Mouse (Mus musculus): Measurements from ENCODE around the gene Fscn2. TPM values are rescaled to one million over a fixed set of nuclear protein-coding genes. Genes with fewer than 3 reads are reported as not detected.
"Not testable (repeated sequence)": the region's sequence is repeated elsewhere in the genome, so short reads cannot be mapped to it uniquely, and the experiment has no call there.

Fscn2 gene
- total RNA-seq, 2 experiments from 2014 or later, result not detected

- intact Hi-C loops (cut with DNase I), result no loop called here
- no peak for DNase-seq
These were observed 16.9 kb upstream of the Fscn2 start for GRCm38 (mm10) chr11:120344310-120344920.

- intact Hi-C loops (cut with DNase I), result no loop called here
- peak in 1 of 2 experiments; percentile 43 for DNase-seq
These were observed 16.2 kb upstream of the Fscn2 start for GRCm38 (mm10) chr11:120345067-120345681.

GRCm38 (mm10) chr11:120346383-120347034 lies 14.8 kb upstream of the Fscn2 start:
- intact Hi-C loops (cut with DNase I), result not testable (repeated sequence)
- DNase-seq, result peak; percentile 28 to 33

DNA sequence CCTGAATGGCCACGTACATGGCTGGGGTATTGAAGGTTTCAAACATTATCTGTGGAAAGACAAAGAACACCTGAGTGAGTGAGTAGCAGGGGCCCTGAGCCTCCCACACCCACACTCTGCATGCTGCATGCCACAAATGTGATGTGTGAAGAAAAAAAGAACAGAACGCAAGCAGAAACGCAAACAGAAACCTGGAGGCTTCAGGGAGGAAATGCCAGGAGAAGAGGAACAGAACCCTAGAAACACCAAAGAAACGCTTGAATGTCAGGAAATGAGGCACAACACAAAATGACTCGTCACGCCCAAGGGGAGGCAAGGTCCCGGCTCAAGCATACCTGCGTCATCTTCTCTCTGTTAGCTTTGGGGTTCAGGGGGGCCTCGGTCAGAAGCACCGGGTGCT lies 14.0 kb upstream of the Fscn2 start:
- intact Hi-C loops (cut with DNase I), result no loop called here

DNA sequence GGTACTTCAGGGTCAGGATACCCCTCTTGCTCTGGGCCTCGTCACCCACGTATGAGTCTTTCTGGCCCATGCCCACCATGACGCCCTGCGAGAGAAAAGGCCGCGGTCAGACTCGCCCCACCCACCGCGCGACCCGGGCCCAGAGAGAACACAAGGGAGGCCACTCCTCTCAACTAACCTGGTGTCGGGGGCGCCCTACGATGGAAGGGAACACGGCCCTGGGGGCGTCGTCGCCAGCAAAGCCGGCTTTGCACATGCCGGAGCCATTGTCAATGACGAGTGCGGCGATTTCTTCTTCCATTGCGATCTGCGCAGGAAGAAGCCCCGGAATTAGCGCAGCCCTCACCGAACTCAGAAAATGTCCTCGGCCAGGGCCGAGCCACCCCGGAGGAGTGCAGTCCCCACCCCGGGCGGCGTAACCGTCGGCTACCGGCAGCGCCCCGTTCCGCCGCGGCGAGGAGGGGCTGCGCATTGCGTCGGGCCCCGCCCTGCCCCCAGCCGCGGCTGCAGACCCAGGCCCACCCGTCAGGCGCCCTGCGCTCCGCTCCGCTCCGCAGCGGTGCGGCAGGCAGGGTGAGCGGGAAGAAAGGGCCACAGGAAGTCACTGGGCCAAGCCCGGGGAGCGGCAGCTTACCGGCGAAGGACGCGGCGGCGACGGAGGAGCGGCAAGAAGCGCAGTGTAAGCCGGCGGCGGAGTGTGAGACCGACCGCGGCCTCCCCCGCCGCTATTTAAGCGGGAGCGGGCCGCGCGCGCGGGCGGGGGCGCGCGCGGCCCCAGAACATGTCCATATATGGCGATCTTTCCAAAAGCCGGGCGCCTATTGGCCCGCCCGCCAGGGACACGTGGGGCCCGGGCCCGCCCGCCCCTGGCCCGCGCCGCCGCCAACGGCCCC lies 13.3 kb upstream of the Fscn2 start, which contains the start of gene Actg1:
TSS of gene Actg1 (minus strand) at position 752 of the 893 bp plus-strand sequence.
- intact Hi-C loops (cut with DNase I), result loop anchor here (2.0 kb wide), 1 partner anchor 115 kb away; the partner anchor contains the start of gene Bahcc1
- DNase-seq, result peak; percentile 90 to 93

More for the DNA sequence above, 14.0 kb upstream of the Fscn2 start:
- peak; percentile 46 to 55 for DNase-seq

- DNase-seq, result peak; percentile 78 to 83
- intact Hi-C loops (cut with DNase I), result loop anchor here (2.0 kb wide), 1 partner anchor 116 kb away; the partner anchor contains the start of gene Bahcc1
These were observed 12.5 kb upstream of the Fscn2 start for GRCm38 (mm10) chr11:120348684-120349370.

GRCm38 (mm10) chr11:120349371-120349985 lies 11.9 kb upstream of the Fscn2 start:
- DNase-seq, result peak; percentile 72 to 76
- intact Hi-C loops (cut with DNase I), result loop anchor here (2.0 kb wide), 1 partner anchor 117 kb away; the partner anchor contains the start of gene Bahcc1

DNA sequence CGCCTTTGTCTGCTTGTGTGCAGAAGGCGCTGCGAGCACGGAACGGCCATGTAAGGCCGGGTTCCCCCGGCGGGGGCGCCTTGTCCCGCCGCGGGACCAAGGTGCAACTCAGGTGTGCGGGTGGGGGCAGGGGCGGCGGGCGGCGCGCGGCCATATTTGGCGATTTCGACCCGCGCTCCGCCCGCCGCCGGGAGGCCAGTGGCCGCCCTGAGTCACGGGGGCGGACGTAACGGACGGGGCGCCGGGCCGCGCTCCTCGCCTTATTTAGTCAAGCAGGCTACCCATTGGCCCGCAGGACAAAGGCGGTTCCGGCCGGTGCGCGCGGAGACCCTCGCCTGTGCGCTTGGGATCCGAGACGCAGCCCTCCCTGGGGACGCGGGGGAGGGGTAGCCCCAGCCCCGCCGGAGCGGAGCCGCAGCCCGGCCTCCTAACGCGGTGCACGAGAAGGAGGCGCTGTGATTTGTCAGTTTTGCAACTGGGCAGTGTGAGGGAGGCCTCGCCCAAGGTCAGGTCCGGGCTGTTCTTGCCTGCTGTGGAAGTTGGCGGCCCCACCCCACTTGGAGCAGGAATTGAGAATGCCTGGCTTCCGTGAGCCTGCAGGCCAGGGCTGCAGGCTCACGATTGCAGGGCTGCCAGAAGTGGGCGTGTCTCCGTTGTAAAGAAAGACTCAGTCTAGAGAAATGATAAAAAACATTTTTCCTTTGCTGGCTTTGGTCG lies 11.2 kb upstream of the Fscn2 start:
- intact Hi-C loops (cut with DNase I), result loop anchor here (2.0 to 5.0 kb wide), 2 partner anchors 37 to 117 kb away; partner anchors contain the start of gene Bahcc1

DNA sequence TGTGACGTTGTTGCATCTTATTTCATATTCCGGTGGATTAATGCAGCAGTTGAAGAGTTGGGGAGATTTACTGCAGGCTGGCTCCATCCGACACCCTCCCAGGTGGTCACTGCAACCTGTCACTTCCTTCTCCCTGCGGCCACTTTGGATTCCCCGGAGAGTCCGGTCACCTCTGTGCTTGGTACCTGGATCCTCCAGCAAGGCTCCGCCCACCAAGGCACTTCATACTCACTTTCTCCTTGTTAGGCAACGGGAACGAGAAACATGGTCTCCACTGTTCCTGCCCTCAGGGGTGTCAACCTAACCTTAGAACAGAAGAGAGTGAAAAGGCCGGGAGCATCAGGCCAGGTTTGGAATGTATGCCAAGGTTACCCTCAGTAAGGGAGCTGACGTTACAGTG lies 10.6 kb upstream of the Fscn2 start:
- intact Hi-C loops (cut with DNase I), result loop anchor here (5.0 kb wide), 1 partner anchor 37 kb away; no protein-coding TSS in a partner anchor
- peak; percentile 53 to 69 for DNase-seq

More for the DNA sequence above, 11.2 kb upstream of the Fscn2 start:
- DNase-seq, result peak; percentile 95 to 98

GRCm38 (mm10) chr11:120351250-120352092 lies 9.9 kb upstream of the Fscn2 start:
- no peak for DNase-seq
- intact Hi-C loops (cut with DNase I), result loop anchor here (2.0 to 5.0 kb wide), 3 partner anchors 17 to 71 kb away; no protein-coding TSS in a partner anchor

- intact Hi-C loops (cut with DNase I), result loop anchor here (2.0 to 5.0 kb wide), 3 partner anchors 17 to 71 kb away; no protein-coding TSS in a partner anchor
- DNase-seq, result not testable (repeated sequence)
These were observed 9.3 kb upstream of the Fscn2 start for GRCm38 (mm10) chr11:120352093-120352350.

DNA sequence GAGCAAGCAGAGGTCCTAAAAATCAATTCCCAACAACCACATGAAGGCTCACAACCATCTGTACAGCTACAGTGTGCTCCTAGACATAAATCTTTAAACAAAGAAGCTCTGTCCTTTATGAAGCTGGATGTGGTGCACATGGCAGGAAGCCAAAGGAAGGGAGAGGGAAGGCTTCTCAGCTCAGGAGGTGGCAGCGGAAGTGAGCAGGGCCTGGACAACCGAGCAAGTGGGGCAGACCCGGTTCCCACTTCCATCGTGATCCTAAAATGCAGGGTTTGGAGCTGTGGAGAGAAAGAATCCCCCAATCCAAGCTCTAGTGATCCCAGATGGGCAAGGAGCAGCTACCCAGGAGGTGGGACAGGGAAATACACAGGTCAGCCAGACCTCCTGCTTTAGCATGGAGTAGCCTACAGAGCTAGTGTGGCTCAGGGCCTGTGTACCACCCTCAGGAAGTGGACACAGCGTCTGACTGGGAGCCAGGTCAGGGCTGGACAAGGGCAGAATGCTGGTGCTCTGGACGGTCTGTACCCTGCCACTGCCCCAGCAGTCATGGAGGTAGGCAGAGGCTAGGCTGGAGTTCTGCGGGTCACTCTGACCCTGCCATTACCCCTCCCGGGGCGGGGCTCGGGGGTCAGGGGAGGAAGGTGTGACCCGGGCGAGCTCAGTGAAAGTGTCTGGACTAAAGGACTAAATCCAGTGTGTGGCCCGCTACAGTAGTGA lies 8.6 kb upstream of the Fscn2 start:
- peak; percentile 57 to 65 for DNase-seq

GRCm38 (mm10) chr11:120353500-120354303 lies 7.6 kb upstream of the Fscn2 start:
- intact Hi-C loops (cut with DNase I), result loop anchor here (2.0 to 5.0 kb wide), 3 partner anchors 15 to 69 kb away; no protein-coding TSS in a partner anchor
- peak; percentile 89 to 90 for DNase-seq

More for the DNA sequence above, 8.6 kb upstream of the Fscn2 start:
- intact Hi-C loops (cut with DNase I), result loop anchor here (2.0 to 5.0 kb wide), 3 partner anchors 16 to 70 kb away; no protein-coding TSS in a partner anchor

DNA sequence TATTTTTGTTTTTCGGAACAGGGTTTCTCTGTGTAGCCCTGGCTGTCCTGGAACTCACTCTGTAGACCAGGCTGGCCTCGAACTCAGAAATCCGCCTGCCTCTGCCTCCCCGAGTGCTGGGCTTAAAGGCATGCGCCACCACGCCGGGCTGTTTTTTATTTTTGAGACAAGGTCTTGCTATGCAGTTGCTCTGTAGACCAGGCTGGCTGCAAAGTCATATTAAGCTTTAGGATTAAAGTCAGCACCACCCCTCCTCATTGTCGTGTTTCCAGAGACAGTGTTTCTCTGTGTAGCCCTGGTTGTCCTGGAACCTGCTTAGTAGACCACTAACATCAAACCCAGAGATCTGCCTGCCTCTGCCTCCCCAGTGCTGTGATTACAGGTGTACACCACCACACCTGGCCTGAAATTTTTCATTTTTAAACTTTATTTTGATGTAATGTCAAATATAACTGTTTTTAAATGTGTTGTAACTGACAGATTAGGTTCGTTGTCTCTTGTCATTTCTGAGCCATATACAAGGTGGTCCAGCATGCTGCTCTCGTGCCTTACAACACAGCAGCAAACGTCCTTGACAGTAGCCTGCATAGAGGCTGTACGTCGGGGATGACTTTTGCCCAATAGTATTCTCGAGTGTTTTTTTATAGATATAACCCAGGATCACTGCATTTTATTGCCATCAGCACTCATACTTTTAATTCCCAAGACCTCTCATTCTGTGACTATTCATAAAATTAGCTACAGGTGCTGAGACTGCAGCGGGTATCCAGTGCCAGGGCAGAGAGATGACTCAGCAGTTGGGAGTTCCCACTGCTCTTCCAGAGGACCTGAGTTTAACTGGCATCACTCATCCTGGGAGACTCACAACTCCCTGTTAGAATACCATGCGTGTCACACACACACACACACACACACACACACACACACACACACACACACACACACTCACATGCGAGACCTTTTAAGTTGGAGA lies 6.7 kb upstream of the Fscn2 start:
- DNase-seq, result no peak
- intact Hi-C loops (cut with DNase I), result loop anchor here (5.0 kb wide), 1 partner anchor 33 kb away; no protein-coding TSS in a partner anchor

Data from heart, postnatal 10 days (tissue).